ENCODE assay signal across 16 mouse cellular contexts in genomic region chr4:150306701-150307100, GRCm38 (mm10). TPM values are rescaled to one million over a fixed set of nuclear protein-coding genes. Genes with fewer than 3 reads are reported as not detected.
A peak's percentile ranks its signal among the peaks of the same experiment; 100 is the strongest.
DNase-seq lines count a peak whose midpoint lies in the region; ATAC-seq and TF ChIP-seq lines count a peak whose summit lies in the region.
"Had no signal": no experiment of that assay in that cellular context is flagged by ENCODE, and none has a peak within 500 bp of the region (broad histone marks: within the 10 kb centered on the region; RNA-seq: fewer than 3 reads in every experiment).

No protein-coding gene starts in this region.

- H3K36me3 ChIP-seq in lung, embryonic 14.5 days (ENCODE audit: insufficient read depth) = no peaks in the 10 kb centered on the region
- no peaks in the 10 kb centered on the region for H3K36me3 ChIP-seq in intestine, embryonic 15.5 days
- H3K36me3 ChIP-seq in stomach, embryonic 16.5 days (ENCODE audit: control insufficient read depth, insufficient read depth, low read length) = no peaks in the 10 kb centered on the region
- H3K36me3 ChIP-seq: embryonic facial prominence, embryonic 13.5 days; liver, embryonic 13.5 days had no signal

- no peak for TF ChIP-seq POLR2A in lung, adult 2 months (IDR thresholded peaks at IDR 0.05; ENCODE audit: borderline replicate concordance, extremely low read depth, low read depth, low read length)

- H3K27me3 ChIP-seq in lung, embryonic 14.5 days (ENCODE audit: insufficient read depth, low read length) = no peaks in the 10 kb centered on the region
- H3K27me3 ChIP-seq in intestine, embryonic 15.5 days (replicated peaks) = no peaks in the 10 kb centered on the region
- H3K27me3 ChIP-seq in stomach, embryonic 16.5 days (ENCODE audit: control insufficient read depth, insufficient read depth, low read length) = no peaks in the 10 kb centered on the region
- H3K27me3 ChIP-seq: embryonic facial prominence, embryonic 13.5 days; liver, embryonic 13.5 days had no signal

- H3K9me3 ChIP-seq in lung, embryonic 14.5 days (ENCODE audit: low read depth, low read length) = no peaks in the 10 kb centered on the region
- no peaks in the 10 kb centered on the region for H3K9me3 ChIP-seq in intestine, embryonic 15.5 days
- no peaks in the 10 kb centered on the region for H3K9me3 ChIP-seq in stomach, embryonic 16.5 days (replicated peaks; ENCODE audit: control insufficient read depth, low read length)
- H3K9me3 ChIP-seq: embryonic facial prominence, embryonic 13.5 days; limb, embryonic 10.5 days; liver, embryonic 13.5 days had no signal

- intact Hi-C loops in gastrocnemius, adult 2 months (cut with DNase I) = no loop called here

- 53% methylated on average over 2 of the region's 2 CpGs for WGBS in lung, embryonic 14.5 days
- WGBS in lung, adult 2 months = 55% methylated on average over 2 of the region's 2 CpGs
- 36% methylated on average over 2 of the region's 2 CpGs for WGBS in intestine, embryonic 15.5 days
- 40% methylated on average over 2 of the region's 2 CpGs for WGBS in stomach, embryonic 16.5 days

- H3K4me2 ChIP-seq in lung, embryonic 14.5 days = no peak overlapping the region
- peak overlapping the region; percentile 30; the same call in 1 of the 2 replicates for H3K4me2 ChIP-seq in intestine, embryonic 15.5 days (replicated peaks)
- peak overlapping the region; percentile 25; the same call in 1 of the 2 replicates for H3K4me2 ChIP-seq in stomach, embryonic 16.5 days (ENCODE audit: low read depth, low read length)
- H3K4me2 ChIP-seq: embryonic facial prominence, embryonic 13.5 days; liver, embryonic 13.5 days had no signal

- peak; percentile 73; the same call in 1 of the 2 replicates for ATAC-seq in lung, embryonic 14.5 days (ENCODE audit: insufficient read depth)
- ATAC-seq in intestine, embryonic 15.5 days = peak; percentile 78
- peak; percentile 78; the same call in 1 of the 2 replicates for ATAC-seq in stomach, embryonic 16.5 days (ENCODE audit: insufficient read depth, low FRiP score)
- ATAC-seq: hindbrain, postnatal 0 days had no signal

- no peak overlapping the region for H3K9ac ChIP-seq in lung, embryonic 14.5 days
- no peak overlapping the region for H3K9ac ChIP-seq in intestine, embryonic 15.5 days
- no peak overlapping the region; the same call in 1 of the 2 replicates for H3K9ac ChIP-seq in stomach, embryonic 16.5 days (ENCODE audit: low read length)
- H3K9ac ChIP-seq: embryonic facial prominence, embryonic 13.5 days; liver, embryonic 13.5 days had no signal

- no peak for DNase-seq in gastrocnemius, adult 2 months
- DNase-seq in gastrocnemius, adult 18-20 months (ENCODE audit: low spot score) = no peak
- peak; percentile 66 for DNase-seq in lung, embryonic 14.5 days
- no peak for DNase-seq in lung, adult 2 months
- no peak for DNase-seq in embryo, embryonic 10.5 days (ENCODE audit: low spot score)
- DNase-seq in yolk sac, embryonic 10.5 days (ENCODE audit: low spot score) = no peak
- DNase-seq: adrenal gland, postnatal 10 days; cerebellum, adult 11-12 months; gastrocnemius, postnatal 14 days; liver, embryonic 13.5 days; midbrain, embryonic 14.5 days had no signal

- H3K27ac ChIP-seq in gastrocnemius, adult 2 months = peak overlapping the region; percentile 31; the same call in 1 of the 2 replicates
- H3K27ac ChIP-seq in lung, embryonic 14.5 days (ENCODE audit: low read depth) = peak overlapping the region; percentile 2; the same call in 1 of the 2 replicates
- H3K27ac ChIP-seq in intestine, embryonic 15.5 days = peak overlapping the region; percentile 20; the same call in 1 of the 2 replicates
- H3K27ac ChIP-seq in stomach, embryonic 16.5 days (ENCODE audit: low read length) = peak overlapping the region; percentile 86
- H3K27ac ChIP-seq: embryonic facial prominence, embryonic 13.5 days; hindbrain, postnatal 0 days; limb, embryonic 10.5 days; liver, embryonic 13.5 days had no signal

- peaks cover 8% of the 10 kb centered on the region; the same call in 1 of the 2 replicates for H3K4me1 ChIP-seq in lung, embryonic 14.5 days (ENCODE audit: insufficient read depth)
- peaks cover 8% of the 10 kb centered on the region for H3K4me1 ChIP-seq in lung, adult 2 months (ENCODE audit: control insufficient read depth, insufficient read depth, low read length)
- H3K4me1 ChIP-seq in intestine, embryonic 15.5 days (replicated peaks) = peaks cover 28% of the 10 kb centered on the region
- peaks cover 28% of the 10 kb centered on the region for H3K4me1 ChIP-seq in stomach, embryonic 16.5 days (ENCODE audit: control insufficient read depth, insufficient read depth, low read length)

- H3K4me3 ChIP-seq in gastrocnemius, adult 2 months = no peak overlapping the region
- no peak overlapping the region for H3K4me3 ChIP-seq in lung, embryonic 14.5 days (ENCODE audit: low read depth, low read length)
- no peak overlapping the region for H3K4me3 ChIP-seq in lung, adult 2 months (replicated peaks; ENCODE audit: extremely low read depth, low read depth, low read length)
- no peak overlapping the region for H3K4me3 ChIP-seq in intestine, embryonic 15.5 days (replicated peaks)
- H3K4me3 ChIP-seq in stomach, embryonic 16.5 days (replicated peaks; ENCODE audit: low read length) = no peak overlapping the region
- H3K4me3 ChIP-seq: embryonic facial prominence, embryonic 13.5 days; limb, embryonic 10.5 days; liver, embryonic 13.5 days had no signal

- no peak for TF ChIP-seq CTCF in gastrocnemius, adult 2 months (IDR thresholded peaks at IDR 0.05)
- no peak for TF ChIP-seq CTCF in lung, embryonic 14.5 days (IDR thresholded peaks at IDR 0.05; ENCODE audit: low read depth)
- no peak for TF ChIP-seq CTCF in lung, adult 2 months (IDR thresholded peaks at IDR 0.05; ENCODE audit: insufficient read depth, low read length)

RNA-seq across cellular contexts. Expression of gene Rere, which starts 25.3 kb away (rescaled TPM):
- total RNA-seq in gastrocnemius, adult 2 months (2021) = 10 to 100 TPM; 71.3 to 95.7 TPM
- 10 to 100 TPM; 66.1 to 70.4 TPM for total RNA-seq in gastrocnemius, adult 18-20 months (2021)
- polyA plus RNA-seq in lung, embryonic 14.5 days (2014; fragmentation: Nextera tagmentation; extraction: Ambion mirVana) = 41.1 and 41.5 TPM in 2 replicates
- 36.0 and 42.0 TPM in 2 replicates for polyA plus RNA-seq in lung, adult 2 months (2012; rRNA removed)
- 25.6 and 28.4 TPM in 2 replicates for polyA plus RNA-seq in intestine, embryonic 15.5 days (2015; fragmentation: Nextera tagmentation; extraction: Ambion mirVana)
- polyA plus RNA-seq in stomach, embryonic 16.5 days (2015; fragmentation: Nextera tagmentation; extraction: Ambion mirVana) = 19.4 and 23.1 TPM in 2 replicates

Comparison
In these comparisons a context has a peak if more than half of its experiments do, and no peak if none do; other contexts are left out.
1. H3K27ac ChIP-seq: peak in every context shown above with its lines; median percentile 86 in stomach, embryonic 16.5 days; 31 in gastrocnemius, adult 2 months; 20 in intestine, embryonic 15.5 days; 2 in lung, embryonic 14.5 days.